Mouse (Mus musculus) kidney, postnatal 0 days (tissue): ENCODE results near the gene Rps15. TPM values are rescaled to one million over a fixed set of nuclear protein-coding genes. Genes with fewer than 3 reads are reported as not detected.

ENCODE experiments used
- ATAC-seq: fragments of 200-750 bp; cut with Nextera tagmentation; replicated peaks from 2 replicates; pipeline ENCODE4 v1.8.0; 2017; ENCODE audit warnings: low read depth, moderate number of reproducible peaks, moderate TSS enrichment, moderate library complexity; ENCODE audit not compliant: low FRiP score
- DNase-seq: peaks from one replicate; pipeline ENCODE4 v3.0.0-alpha.2; 2016; ENCODE audit warnings: low spot score
- H3K27ac ChIP-seq: fragments of 300-500 bp; sonication (generic); 2 replicates; pipeline ENCODE4 v1.5.1; 2014; ENCODE audit warnings: mild to moderate bottlenecking
- H3K27me3 ChIP-seq: fragments of 300-500 bp; sonication (generic); 2 replicates; pipeline ENCODE4 v1.6.1; 2014; ENCODE audit warnings: low read length, mixed read lengths; ENCODE audit not compliant: insufficient read depth
- H3K36me3 ChIP-seq: fragments of 300-500 bp; sonication (generic); 2 replicates; pipeline ENCODE4 v1.6.1; 2014; ENCODE audit warnings: low read length, mixed read lengths; ENCODE audit not compliant: insufficient read depth
- H3K4me1 ChIP-seq: fragments of 300-500 bp; sonication (generic); replicated peaks from 2 replicates; pipeline ENCODE4 v1.6.1; 2014; ENCODE audit warnings: antibody characterized with exemption, low read length, mixed read lengths; ENCODE audit not compliant: insufficient read depth
- H3K4me2 ChIP-seq: fragments of 300-500 bp; sonication (generic); 2 replicates; pipeline ENCODE4 v1.6.1; 2014; ENCODE audit warnings: mild to moderate bottlenecking, low read length, moderate library complexity, mixed read lengths
- H3K4me3 ChIP-seq: fragments of 300-500 bp; sonication (generic); replicated peaks from 2 replicates; pipeline ENCODE4 v1.5.1; 2014; ENCODE audit warnings: low read depth, low read length
- H3K9ac ChIP-seq: fragments of 300-500 bp; sonication (generic); 2 replicates; pipeline ENCODE4 v1.6.1; 2014; ENCODE audit warnings: low read depth, low read length
- H3K9me3 ChIP-seq: fragments of 300-500 bp; sonication (generic); replicated peaks from 2 replicates; pipeline ENCODE4 v1.6.1; 2016; ENCODE audit warnings: low read length, inconsistent platforms, mixed read lengths
- CTCF ChIP-seq: IDR thresholded peaks from 2 replicates; pipeline ENCODE4 v1.5.1; 2016; ENCODE audit warnings: antibody characterized with exemption, low read depth, mild to moderate bottlenecking, moderate library complexity
- WGBS: fragments of 180-500 bp; shearing (Covaris S2); extraction: QIAGEN DNeasy Blood & Tissue Kit; methylation state at CpG from one replicate; pipeline ENCODE4 v1.1.7; 2014; 5-methylcytosine and 5-hydroxymethylcytosine counted together
- polyA plus RNA-seq: library from polyadenylated mRNA; unstranded; fragments of >200 nt; fragmentation: Nextera tagmentation; extraction: Ambion mirVana; gene quantifications from 2 replicates; pipeline ENCODE4 v1.2.1, GENCODE M21; 2015

The Rps15 gene
- polyA plus RNA-seq, 1 experiment from 2014 or later = 1,069 TPM

DNA sequence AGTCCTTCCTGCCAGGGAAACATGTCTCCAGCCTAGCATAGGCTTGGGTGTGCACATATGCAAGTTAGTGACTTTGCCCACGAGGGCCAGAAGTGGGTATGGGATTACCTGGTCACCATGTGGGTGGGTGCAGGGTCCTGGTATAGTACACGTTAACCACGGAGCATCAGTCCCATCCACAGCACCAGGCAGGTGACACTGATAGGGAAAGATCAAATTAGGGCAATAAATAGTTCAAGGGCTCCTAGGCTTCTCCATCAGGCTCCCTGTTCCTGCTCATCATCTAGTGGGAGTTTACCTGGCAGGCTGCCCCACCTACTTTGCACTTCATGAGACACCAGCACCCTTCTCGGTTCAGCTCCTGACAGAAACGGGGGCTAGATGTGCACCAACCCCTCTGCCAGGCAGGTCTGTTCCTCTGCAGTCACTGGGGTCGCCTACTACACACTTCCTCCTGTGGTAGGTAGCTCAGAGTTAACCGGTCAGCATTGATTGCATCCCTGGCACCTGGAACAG lies 2.6 kb downstream of the Rps15 start:
- DNase-seq (no peak), ATAC-seq (no peak)
- Histone ChIP-seq H3K4me3 (no peak overlapping the region), H3K9ac (no peak overlapping the region), H3K36me3 (peaks cover 11% of the 10 kb centered on the region; the same call in 1 of the 2 replicates), H3K4me1 (no peaks in the 10 kb centered on the region; the same call in 1 of the 2 replicates), H3K4me2 (no peak overlapping the region), H3K27me3 (peaks cover 22% of the 10 kb centered on the region), H3K27ac (no peak overlapping the region), H3K9me3 (no peaks in the 10 kb centered on the region)
- TF ChIP-seq CTCF = no peak
- WGBS = 47% methylated on average over 7 of the region's 7 CpGs

DNA sequence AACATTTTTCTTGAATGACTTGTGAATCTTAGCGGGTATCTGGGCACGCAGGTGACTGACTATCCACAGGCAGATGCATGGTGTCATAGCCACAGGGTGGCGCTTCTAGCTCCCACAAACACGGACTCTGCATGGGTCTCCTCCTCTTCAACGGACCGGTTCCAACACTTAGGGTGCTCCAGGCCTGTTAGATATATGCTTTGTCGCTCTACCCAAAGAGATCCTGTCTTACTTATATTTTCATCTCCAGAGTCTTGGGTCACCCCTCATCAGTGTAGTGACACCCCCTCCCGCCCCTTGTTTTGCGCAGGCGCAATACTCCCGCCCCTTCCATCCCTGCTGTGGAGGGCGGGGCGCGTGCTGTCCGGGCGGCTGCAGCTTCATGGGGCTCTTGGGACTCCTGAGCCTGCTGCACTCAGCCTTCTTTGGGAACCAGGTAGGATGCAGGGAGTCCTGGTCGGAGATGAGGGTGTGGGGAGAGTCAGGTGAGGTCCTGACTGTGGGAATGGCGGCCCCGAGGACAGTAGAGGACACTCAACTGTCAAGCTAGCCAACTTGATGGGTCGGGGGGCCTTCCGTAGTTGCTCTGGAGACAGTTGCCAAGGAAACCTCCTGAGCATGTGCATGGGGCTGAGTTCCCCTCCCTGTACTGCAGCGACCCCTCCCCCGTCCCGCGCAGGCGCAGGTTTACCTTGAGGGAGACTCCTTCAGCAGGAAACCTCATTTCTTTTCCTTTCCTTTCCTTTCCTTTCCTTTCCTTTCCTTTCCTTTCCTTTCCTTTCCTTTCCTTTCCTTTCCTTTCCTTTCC lies 3.6 kb downstream of the Rps15 start, which contains the start of gene Apc2:
TSS of gene Apc2 (plus strand) at position 360 of the 808 bp plus-strand sequence.
- H3K4me1 ChIP-seq = no peaks in the 10 kb centered on the region; the same call in 1 of the 2 replicates

DNA sequence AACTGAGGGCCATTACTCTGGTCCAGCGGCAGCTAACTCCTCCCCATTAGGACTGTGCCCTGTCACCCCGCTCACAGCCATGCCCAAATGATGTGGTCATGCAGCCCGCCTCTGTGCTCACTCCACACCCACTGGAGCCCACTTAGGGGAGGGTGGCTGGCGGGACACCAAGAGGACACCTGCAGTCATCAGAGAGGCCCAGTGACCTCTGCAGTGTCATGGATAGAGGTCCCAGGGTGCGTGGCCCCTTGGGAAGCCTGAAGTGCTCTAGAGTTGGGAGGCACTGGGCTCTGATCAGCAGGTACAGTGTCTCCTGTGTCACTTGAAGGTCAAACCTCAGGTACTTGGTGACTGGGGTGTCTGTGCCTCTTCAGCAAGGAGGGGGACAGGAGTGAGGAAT lies 4.6 kb downstream of the Rps15 start:
- Histone ChIP-seq H3K9me3 (no peaks in the 10 kb centered on the region), H3K9ac (no peak overlapping the region), H3K4me1 (no peaks in the 10 kb centered on the region; the same call in 1 of the 2 replicates), H3K4me2 (no peak overlapping the region), H3K36me3 (peaks cover 11% of the 10 kb centered on the region; the same call in 1 of the 2 replicates), H3K27ac (no peak overlapping the region), H3K4me3 (no peak overlapping the region), H3K27me3 (peaks cover 40% of the 10 kb centered on the region)
- DNase-seq = no peak
- 88% methylated on average over 5 of the region's 5 CpGs for WGBS
- no peak for ATAC-seq
- no peak for TF ChIP-seq CTCF

More for the DNA sequence above, 3.6 kb downstream of the Rps15 start, which contains the start of gene Apc2:
- Histone ChIP-seq H3K4me3 (peak within 1 kb of the TSS; percentile 26), H3K9ac (peak within 1 kb of the TSS; percentile 31; the same call in 1 of the 2 replicates), H3K4me2 (peak within 1 kb of the TSS; percentile 53), H3K27ac (no peak within 1 kb of the TSS), H3K9me3 (no peaks in the 10 kb centered on the region), H3K27me3 (peaks cover 32% of the 10 kb centered on the region), H3K36me3 (peaks cover 11% of the 10 kb centered on the region; the same call in 1 of the 2 replicates)
- peak; percentile 77 for DNase-seq
- peak; percentile 18; the same call in 1 of the 2 replicates for ATAC-seq
- TF ChIP-seq CTCF = peak; percentile 72
- WGBS = 1% methylated on average over 26 of the region's 26 CpGs

DNA sequence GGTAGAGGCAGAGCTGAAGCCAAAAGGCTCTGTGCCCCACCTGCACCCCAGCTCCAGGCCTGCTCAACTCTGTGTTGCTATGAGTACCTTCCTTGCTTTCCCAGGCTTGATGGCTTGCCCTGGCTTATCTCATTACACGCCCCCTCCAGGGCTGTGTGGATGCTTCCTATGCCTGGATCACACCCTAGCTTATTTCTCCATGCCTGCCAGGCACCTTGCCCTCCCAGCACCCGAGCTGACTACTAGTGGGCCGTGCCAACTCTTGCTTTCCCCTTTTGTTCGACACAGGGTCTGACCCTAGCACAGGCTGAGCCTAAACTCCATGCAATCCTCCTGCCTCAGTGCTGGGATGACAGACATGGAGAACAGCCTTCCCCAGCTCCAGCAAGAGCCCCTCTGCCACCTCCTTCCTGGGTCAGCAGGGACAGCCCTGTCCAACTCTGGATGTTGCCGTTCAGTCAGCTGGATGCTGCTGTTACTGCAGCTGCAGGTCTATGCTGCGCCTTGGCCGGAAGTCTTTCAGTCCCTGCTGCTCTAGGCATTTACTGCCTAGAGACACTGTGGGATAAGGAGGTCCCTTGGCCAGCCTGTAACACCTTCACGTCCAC lies 5.4 kb downstream of the Rps15 start:
- H3K9ac ChIP-seq = no peak overlapping the region
- DNase-seq = no peak
- no peaks in the 10 kb centered on the region for H3K9me3 ChIP-seq
- no peak for ATAC-seq
- 72% methylated on average over 8 of the region's 8 CpGs for WGBS
- H3K27me3 ChIP-seq = peaks cover 40% of the 10 kb centered on the region
- peaks cover 11% of the 10 kb centered on the region; the same call in 1 of the 2 replicates for H3K36me3 ChIP-seq
- H3K4me1 ChIP-seq = peaks cover 2% of the 10 kb centered on the region; the same call in 1 of the 2 replicates
- no peak for TF ChIP-seq CTCF
- H3K4me2 ChIP-seq = no peak overlapping the region
- no peak overlapping the region for H3K27ac ChIP-seq
- no peak overlapping the region for H3K4me3 ChIP-seq

DNA sequence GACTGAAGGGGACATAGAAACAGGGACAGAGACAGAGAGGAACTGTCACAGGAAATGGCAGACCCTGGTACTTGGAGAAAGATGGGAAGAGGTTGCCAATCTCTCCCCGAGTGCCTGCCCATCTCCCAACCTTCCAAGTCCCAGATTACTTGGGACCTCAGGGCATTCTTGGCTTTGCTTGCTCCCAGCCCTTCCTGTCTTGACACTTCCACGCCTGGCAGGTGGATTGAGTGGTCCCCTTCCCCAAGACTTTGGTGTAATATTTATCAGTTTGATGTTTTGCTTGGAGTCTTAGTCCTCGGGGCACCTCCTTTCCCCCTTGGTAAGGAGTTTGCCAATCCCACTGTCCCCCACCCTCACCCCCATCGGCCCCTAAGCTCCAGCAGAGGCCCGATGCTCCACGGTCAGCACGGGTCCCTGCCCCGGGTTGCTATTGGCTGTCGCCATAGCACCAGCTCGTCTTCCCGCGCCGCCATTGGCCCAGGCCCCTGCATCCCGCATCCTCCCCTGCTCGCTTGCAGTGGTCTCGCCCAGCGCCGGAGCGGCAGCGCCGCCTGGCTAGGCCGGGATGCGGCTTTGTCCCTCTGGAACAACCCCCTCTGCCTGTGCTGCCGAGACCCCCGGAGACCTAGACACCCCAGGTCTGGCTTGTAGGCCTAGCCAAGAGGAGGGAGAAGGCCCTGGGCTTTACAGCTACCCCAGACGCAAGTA lies 6.5 kb downstream of the Rps15 start:
- 3% methylated on average over 26 of the region's 26 CpGs for WGBS

More for the DNA sequence above, 6.5 kb downstream of the Rps15 start:
- no peak overlapping the region for H3K9ac ChIP-seq
- no peak overlapping the region for H3K4me2 ChIP-seq
- peaks cover 43% of the 10 kb centered on the region for H3K27me3 ChIP-seq
- no peak overlapping the region for H3K4me3 ChIP-seq
- peak; percentile 21; the same call in 1 of the 2 replicates for TF ChIP-seq CTCF
- peaks cover 3% of the 10 kb centered on the region; the same call in 1 of the 2 replicates for H3K4me1 ChIP-seq
- no peaks in the 10 kb centered on the region for H3K9me3 ChIP-seq
- DNase-seq = peak; percentile 74
- 0 out of 2 replicates have a peak, but pooled peaks have one; percentile 29 for ATAC-seq
- H3K36me3 ChIP-seq = peaks cover 11% of the 10 kb centered on the region; the same call in 1 of the 2 replicates
- no peak overlapping the region for H3K27ac ChIP-seq
